Mouse (Mus musculus): ENCODE measurements at regions not wholly inside any gene's neighbourhood (a gene's known extent, or its start where the extent isn't known, plus 50 kb on each side); places are given as distances from the start of the nearest gene placed in this dataset.

DNA sequence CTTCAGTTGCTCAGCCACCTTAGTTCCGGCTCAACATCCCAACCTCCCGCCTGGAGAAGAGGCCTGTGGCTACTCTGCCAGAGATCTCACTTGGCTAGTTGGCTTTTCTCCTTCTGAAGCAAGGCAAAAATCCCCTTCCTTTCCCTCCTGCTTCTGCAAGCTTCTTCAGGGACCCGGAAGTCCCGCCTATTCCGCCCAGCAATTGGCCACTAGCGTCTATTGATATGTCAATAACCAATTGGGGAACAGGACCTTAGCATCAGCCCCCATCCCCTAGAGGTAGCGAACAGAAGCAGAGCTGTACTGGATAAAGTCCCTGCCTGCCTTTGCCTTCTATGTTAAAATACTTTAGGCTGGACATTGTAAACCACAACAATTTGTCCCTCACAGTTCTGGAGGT is 243.3 kb downstream of the Rnf144b start:
- H3K36me3 ChIP-seq (replicated peaks; ENCODE audit: control insufficient read depth, insufficient read depth, low read length), result no peaks in the 10 kb centered on the region
- no peaks in the 10 kb centered on the region for H3K27me3 ChIP-seq (ENCODE audit: control insufficient read depth, insufficient read depth, low read length)
- H3K9ac ChIP-seq (replicated peaks; ENCODE audit: low read depth, low read length), result no peak overlapping the region
- DNase-seq (ENCODE audit: low spot score) (no peak), ATAC-seq (ENCODE audit: insufficient read depth, low read depth) (no peak)
- H3K4me1 ChIP-seq (ENCODE audit: control insufficient read depth, insufficient read depth), result no peaks in the 10 kb centered on the region
- H3K9me3 ChIP-seq (replicated peaks; ENCODE audit: control insufficient read depth, low read length), result no peaks in the 10 kb centered on the region
- H3K4me2 ChIP-seq (ENCODE audit: low read depth, low read length), result no peak overlapping the region
- 74% methylated on average over 7 of the region's 7 CpGs for WGBS
- no peak for TF ChIP-seq CTCF (IDR thresholded peaks at IDR 0.05; ENCODE audit: low read depth)
- TF ChIP-seq EP300 (IDR thresholded peaks at IDR 0.05; ENCODE audit: low read depth), result no peak
- no peak overlapping the region for H3K4me3 ChIP-seq (ENCODE audit: low read depth, low read length)
- H3K27ac ChIP-seq (ENCODE audit: low read depth), result no peak overlapping the region

DNA sequence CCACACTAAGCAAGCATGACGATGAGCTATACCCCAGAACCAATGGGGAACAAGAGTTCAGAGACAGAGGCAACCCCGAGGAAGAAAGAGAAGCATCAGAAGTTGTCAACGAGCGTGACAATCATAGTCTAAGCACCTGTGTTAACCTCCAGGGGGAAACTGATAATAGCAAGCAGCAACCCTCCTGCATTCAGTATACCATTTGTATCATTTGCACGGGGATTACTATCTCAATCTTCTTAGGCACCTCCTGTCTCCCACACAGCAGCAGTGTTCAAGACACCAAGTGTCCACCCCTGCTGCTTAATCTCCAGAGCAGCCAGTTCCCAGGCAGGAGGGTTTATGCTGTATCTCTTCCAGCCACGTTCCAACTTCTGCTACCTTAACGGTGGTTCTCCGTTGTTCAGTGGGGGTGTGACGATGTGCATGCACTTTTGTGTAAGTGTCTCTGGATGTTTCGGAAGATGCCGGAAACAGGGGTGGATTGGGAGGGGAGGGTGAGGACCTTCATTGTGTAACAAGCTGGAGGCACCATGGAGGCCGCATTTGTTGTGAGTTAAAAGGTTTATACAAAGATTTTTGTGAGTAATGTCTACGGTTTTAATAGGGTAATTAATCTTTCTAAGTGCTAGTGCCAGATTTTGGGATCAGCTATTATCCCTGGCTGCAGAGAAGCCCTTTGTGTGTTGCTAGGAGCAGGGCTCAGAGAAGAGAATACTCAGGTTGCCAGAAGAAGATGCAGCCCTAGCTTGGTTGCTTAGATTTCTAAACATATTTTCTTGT is 245.8 kb downstream of the Rnf144b start:
- TF ChIP-seq CTCF (IDR thresholded peaks at IDR 0.05; ENCODE audit: low read depth) (no peak), EP300 (IDR thresholded peaks at IDR 0.05; ENCODE audit: low read depth) (no peak)
- WGBS, result 52% methylated on average over 13 of the region's 13 CpGs
- H3K9me3 ChIP-seq (replicated peaks; ENCODE audit: control insufficient read depth, low read length), result no peaks in the 10 kb centered on the region
- H3K27ac ChIP-seq (ENCODE audit: low read depth), result no peak overlapping the region
- H3K4me3 ChIP-seq (ENCODE audit: low read depth, low read length), result no peak overlapping the region
- DNase-seq (ENCODE audit: low spot score), result no peak
- H3K9ac ChIP-seq (replicated peaks; ENCODE audit: low read depth, low read length), result no peak overlapping the region
- no peak overlapping the region for H3K4me2 ChIP-seq (ENCODE audit: low read depth, low read length)
- no peaks in the 10 kb centered on the region for H3K4me1 ChIP-seq (ENCODE audit: control insufficient read depth, insufficient read depth)
- H3K36me3 ChIP-seq (replicated peaks; ENCODE audit: control insufficient read depth, insufficient read depth, low read length), result no peaks in the 10 kb centered on the region
- ATAC-seq (ENCODE audit: insufficient read depth, low read depth), result no peak
- H3K27me3 ChIP-seq (ENCODE audit: control insufficient read depth, insufficient read depth, low read length), result no peaks in the 10 kb centered on the region

DNA sequence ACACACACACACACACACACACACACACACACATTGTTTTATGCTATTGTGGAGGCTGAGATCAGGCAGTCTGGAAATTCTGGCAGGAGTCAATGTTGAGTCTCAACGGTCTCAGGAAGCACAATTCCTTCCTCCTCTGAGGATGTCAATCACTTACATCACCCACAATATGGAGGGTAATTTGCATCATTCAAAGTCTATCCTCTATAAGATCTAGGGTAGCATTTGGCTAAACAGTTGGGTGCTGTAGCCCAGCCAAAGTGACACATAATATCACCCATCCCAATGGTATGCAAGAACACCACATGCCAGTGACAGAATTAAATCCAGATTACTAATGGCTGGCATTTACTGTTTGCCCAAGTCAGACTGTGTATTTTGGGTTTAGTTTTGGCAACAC is 252.1 kb downstream of the Rnf144b start:
- Histone ChIP-seq H3K27ac (ENCODE audit: low read depth) (no peak overlapping the region), H3K4me1 (ENCODE audit: control insufficient read depth, insufficient read depth) (no peaks in the 10 kb centered on the region), H3K36me3 (replicated peaks; ENCODE audit: control insufficient read depth, insufficient read depth, low read length) (no peaks in the 10 kb centered on the region), H3K27me3 (ENCODE audit: control insufficient read depth, insufficient read depth, low read length) (no peaks in the 10 kb centered on the region), H3K9ac (replicated peaks; ENCODE audit: low read depth, low read length) (no peak overlapping the region), H3K4me3 (ENCODE audit: low read depth, low read length) (no peak overlapping the region), H3K9me3 (replicated peaks; ENCODE audit: control insufficient read depth, low read length) (no peaks in the 10 kb centered on the region), H3K4me2 (ENCODE audit: low read depth, low read length) (no peak overlapping the region)
- WGBS, result 60% methylated on average over 1 of the region's 1 CpGs
- no peak for TF ChIP-seq CTCF (IDR thresholded peaks at IDR 0.05; ENCODE audit: low read depth)
- no peak for TF ChIP-seq EP300 (IDR thresholded peaks at IDR 0.05; ENCODE audit: low read depth)
- ATAC-seq (ENCODE audit: insufficient read depth, low read depth) (no peak), DNase-seq (ENCODE audit: low spot score) (no peak)

DNA sequence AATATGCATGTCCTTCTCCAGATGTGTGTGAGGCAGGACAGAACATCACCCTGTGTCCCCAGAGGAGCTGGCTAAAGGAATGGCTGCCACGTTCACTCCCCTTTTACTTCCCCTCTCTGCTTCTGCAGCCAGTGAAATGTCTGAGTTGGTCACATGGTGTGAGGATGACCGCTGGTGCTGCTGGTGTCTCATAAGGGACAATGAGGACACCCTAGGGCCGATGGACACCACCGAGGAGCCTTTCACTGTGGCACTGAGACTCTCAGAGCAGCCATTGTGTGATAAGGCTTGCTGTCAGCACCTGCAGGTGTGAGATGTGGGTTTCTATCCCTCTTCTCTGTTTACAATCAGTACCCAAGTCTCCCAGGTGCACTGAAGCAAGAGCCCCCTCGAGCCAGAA is 268.6 kb downstream of the Rnf144b start:
- Histone ChIP-seq H3K4me2 (ENCODE audit: low read depth, low read length) (no peak overlapping the region), H3K27ac (ENCODE audit: low read depth) (no peak overlapping the region), H3K4me3 (ENCODE audit: low read depth, low read length) (no peak overlapping the region), H3K27me3 (ENCODE audit: control insufficient read depth, insufficient read depth, low read length) (no peaks in the 10 kb centered on the region), H3K9ac (replicated peaks; ENCODE audit: low read depth, low read length) (no peak overlapping the region), H3K36me3 (replicated peaks; ENCODE audit: control insufficient read depth, insufficient read depth, low read length) (no peaks in the 10 kb centered on the region), H3K9me3 (replicated peaks; ENCODE audit: control insufficient read depth, low read length) (no peaks in the 10 kb centered on the region), H3K4me1 (ENCODE audit: control insufficient read depth, insufficient read depth) (0 out of 2 replicates have a peak, but pooled peaks cover 11% of the 10 kb centered on the region)
- WGBS, result 20% methylated on average over 5 of the region's 5 CpGs
- DNase-seq (ENCODE audit: low spot score) (no peak), ATAC-seq (ENCODE audit: insufficient read depth, low read depth) (no peak)
- TF ChIP-seq CTCF (IDR thresholded peaks at IDR 0.05; ENCODE audit: low read depth), result no peak
- no peak for TF ChIP-seq EP300 (IDR thresholded peaks at IDR 0.05; ENCODE audit: low read depth)

DNA sequence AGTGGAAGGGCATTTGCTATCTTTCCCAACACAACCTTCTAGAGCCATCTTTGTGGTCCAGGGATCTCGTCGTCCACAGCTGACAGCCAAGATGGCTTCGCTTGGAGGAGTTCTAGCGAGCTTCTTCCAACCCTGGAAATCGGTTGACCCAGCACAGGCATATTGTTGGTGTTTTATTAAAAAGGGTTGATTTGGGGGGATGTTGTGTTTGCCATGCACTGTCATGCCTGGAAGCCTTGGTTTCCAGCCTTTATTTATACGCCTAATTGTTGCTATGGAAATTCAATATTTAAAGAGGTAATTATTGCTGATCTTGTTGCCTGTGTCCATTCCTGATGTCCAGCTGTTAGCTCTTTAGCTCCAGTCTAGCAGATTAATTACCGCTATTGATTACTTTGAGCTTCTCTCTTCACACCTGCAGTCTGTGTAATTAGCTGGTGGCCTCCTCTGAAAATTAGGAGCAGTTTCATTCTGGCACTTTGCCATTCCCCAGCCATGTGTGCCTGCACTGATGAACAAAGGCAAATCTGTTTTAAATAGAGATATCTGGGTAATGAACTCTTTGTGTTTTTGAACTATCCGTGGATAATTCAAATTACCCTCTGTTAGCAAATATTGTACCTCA is 275.4 kb downstream of the Rnf144b start:
- ATAC-seq (ENCODE audit: insufficient read depth, low read depth), result no peak
- TF ChIP-seq CTCF (IDR thresholded peaks at IDR 0.05; ENCODE audit: low read depth), result no peak
- TF ChIP-seq EP300 (IDR thresholded peaks at IDR 0.05; ENCODE audit: low read depth), result no peak
- Histone ChIP-seq H3K27me3 (ENCODE audit: control insufficient read depth, insufficient read depth, low read length) (no peaks in the 10 kb centered on the region), H3K4me2 (ENCODE audit: low read depth, low read length) (no peak overlapping the region), H3K4me3 (ENCODE audit: low read depth, low read length) (no peak overlapping the region), H3K9ac (replicated peaks; ENCODE audit: low read depth, low read length) (no peak overlapping the region), H3K4me1 (ENCODE audit: control insufficient read depth, insufficient read depth) (no peaks in the 10 kb centered on the region), H3K27ac (ENCODE audit: low read depth) (no peak overlapping the region), H3K9me3 (replicated peaks; ENCODE audit: control insufficient read depth, low read length) (no peaks in the 10 kb centered on the region), H3K36me3 (replicated peaks; ENCODE audit: control insufficient read depth, insufficient read depth, low read length) (no peaks in the 10 kb centered on the region)
- WGBS, result 87% methylated on average over 8 of the region's 8 CpGs
- DNase-seq (ENCODE audit: low spot score), result no peak

Measured in heart, postnatal 0 days (tissue).